Mouse (Mus musculus) liver, postnatal 0 days (tissue): ENCODE measurements around the gene Lilrb4a.
"Not testable (repeated sequence)": the region's sequence is repeated elsewhere in the genome, so short reads cannot be mapped to it uniquely, and the experiment has no call there.

Source experiments
- CTCF ChIP-seq: sonication (generic); IDR thresholded peaks from 2 replicates; pipeline ENCODE4 v1.5.1; 2016; ENCODE audit warnings: antibody characterized with exemption, low read depth
- EP300 ChIP-seq: IDR thresholded peaks from 2 replicates; pipeline ENCODE4 v1.6.1; 2016; ENCODE audit warnings: antibody characterized with exemption, low read depth, mild to moderate bottlenecking

DNA sequence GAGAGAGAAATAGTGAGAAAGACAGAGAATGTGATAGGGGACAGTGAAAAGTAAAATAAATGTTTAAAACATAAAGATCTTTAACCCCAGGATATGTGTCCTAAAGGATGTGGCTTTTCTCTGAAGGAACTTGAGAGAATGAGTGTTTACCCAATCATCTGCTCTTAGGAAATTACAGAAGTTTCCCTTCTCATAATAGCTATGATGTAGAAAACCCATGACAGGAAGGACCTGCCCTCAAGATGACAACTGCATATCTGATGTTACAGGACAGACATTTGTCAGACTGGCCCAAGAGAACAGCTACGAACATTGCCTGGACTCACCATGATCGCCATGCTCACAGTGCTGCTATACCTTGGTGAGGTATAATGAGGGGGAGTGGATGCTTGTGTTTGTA lies at the start of gene Lilrb4a:
- not testable (repeated sequence) for TF ChIP-seq CTCF, EP300
